Mouse (Mus musculus) cerebellum, postnatal 25 days (tissue): ENCODE results near the gene Fam243.

Source experiments
- DNase-seq, 2 experiments: peaks; one replicate each; pipeline ENCODE4 v3.0.0; 2021; ENCODE audit warnings: mixed read lengths in 2 of 2

The Fam243 gene

DNA sequence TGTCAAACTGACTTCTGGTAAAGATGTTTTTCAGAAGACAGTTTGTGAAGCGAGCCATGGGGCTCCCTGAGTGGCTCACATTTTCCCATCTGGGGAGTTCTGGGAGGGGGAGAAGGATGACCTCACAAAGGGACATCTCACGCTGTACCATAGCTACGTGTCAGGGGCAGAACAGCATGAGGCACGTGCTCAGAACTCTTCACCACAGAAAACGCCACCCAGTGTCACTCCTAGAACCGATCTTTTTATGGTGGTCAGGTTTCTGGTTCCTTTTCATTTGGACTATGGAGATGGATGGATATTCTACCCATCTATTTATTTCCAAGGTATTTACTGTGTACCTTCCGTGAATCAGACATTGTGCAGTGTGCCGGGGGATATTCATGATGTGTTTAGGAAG, at the start of gene Fam243:
TSS of gene Fam243 (minus strand) at position 101 of the 400 bp plus-strand sequence.
- no peak for DNase-seq

DNA sequence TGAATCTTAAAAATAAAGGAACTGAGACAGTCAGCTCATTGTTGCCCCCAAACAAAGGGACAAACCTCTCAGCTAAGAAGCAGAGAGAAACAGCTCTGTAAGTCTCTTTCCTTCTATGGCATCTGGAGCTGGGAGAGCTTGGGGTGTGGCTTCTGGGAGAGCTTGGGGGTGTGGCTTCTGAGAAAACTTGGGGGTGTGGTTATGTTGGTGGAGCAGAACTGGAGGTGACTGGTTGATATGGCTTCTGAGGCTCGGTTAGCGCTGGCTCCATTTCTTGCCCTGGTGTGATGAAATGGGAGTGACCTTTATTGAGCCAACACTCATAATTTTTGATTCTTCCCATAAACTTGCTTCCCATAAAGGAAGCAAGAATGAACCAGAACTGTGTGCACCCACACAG, 48.0 kb upstream of the Fam243 start:
- DNase-seq: no peak

DNA sequence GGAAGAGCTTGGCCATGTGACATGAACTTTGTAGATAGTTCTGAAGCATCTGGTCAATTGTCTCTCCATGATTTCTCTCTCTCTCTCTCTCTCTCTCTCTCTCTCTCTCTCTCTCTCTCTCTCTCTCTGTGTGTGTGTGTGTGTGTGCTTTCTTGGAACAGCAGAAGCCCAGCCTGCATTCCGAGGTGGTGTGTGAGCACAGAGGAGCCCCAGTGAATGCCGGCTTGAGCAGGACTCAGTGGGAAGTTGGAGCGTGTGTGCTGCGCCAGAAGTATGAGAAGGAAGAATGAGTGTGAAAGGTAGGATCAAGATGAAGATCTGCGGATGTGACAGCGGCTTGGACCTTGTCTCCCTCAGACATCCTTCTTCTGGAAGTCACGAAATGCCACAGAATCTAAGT, 44.2 kb upstream of the Fam243 start:
- no peak for DNase-seq

DNA sequence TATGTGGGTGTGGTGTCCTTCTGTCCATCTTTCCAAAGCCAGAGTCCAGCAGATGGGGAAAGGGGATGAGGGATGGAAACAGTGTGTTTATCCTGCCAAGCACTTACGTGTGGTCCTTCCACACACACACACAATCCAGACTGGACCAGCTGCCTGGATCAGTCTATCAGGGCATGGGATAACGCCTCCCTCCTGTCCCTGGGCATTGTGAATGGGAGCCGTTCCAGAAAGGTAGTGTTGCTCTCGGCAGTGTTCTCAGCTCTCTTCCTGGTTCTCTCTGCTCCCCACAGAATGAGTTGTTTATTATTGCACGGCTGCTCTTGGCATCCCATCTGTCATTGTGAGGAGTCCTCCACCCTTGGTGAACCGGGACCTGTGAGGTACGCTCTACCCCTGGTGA, 39.5 kb upstream of the Fam243 start:
- DNase-seq: no peak

DNA sequence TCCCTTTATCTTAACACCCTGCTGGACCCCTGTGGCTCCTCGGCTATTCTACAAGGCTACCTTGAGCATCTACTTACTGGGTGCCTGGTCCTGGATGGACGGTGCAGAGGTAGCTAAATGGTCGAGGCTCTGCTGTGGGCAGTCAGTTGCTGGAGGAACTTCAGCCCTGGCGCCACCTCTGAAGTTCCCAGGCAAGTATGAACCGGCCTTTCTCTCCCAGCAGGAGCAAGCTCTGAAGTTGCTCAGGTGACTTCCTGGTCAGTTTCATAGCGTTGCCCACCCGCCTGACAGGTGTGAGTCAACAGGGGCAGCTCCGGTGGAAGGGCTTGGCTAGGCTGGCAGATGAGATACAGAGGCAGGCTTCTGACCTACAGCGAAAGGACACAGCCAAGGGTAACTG, 38.0 kb upstream of the Fam243 start, which contains the start of gene Kcne1:
TSS of gene Kcne1 (minus strand) at position 240 of the 400 bp plus-strand sequence.
- no peak for DNase-seq

DNA sequence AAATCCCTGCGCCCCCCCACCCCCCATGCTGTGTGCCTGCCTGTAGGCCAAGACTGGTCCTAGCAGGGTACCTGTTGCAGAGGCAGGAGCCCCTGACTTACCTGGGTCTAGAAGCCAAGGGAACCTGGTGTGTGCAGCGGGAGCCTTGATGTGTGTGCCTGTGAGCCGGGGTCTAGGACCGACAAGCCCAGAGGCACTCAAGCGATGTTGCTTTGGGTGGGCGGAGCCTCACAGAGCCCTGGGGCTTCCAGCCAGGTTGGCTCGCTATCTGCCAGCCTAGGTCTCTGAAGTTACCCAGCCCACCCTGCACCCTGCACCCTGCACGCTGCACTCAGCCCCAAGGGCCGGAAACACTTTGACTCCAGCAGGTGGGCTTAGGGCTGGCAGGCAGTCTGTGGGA, 37.5 kb upstream of the Fam243 start:
- DNase-seq: no peak

DNA sequence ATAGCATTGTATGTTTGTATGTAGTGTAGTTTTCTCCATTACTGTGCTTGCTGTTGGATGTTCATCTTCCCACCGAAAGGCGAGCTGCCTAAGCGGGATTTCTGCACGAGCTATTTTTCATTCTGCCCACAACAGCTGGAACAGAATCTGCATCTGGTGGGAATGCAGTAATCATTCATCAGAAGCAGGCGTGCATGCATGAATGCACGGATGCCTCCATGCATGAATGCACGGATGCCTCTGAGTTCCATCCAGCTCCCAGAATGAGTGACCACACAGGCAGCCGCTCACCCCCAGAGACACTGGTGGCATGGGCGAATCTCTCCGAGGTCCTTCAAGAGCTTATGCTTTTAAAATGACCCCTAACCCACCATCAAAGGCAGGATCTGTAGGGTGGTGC, 36.3 kb upstream of the Fam243 start:
- no peak for DNase-seq

DNA sequence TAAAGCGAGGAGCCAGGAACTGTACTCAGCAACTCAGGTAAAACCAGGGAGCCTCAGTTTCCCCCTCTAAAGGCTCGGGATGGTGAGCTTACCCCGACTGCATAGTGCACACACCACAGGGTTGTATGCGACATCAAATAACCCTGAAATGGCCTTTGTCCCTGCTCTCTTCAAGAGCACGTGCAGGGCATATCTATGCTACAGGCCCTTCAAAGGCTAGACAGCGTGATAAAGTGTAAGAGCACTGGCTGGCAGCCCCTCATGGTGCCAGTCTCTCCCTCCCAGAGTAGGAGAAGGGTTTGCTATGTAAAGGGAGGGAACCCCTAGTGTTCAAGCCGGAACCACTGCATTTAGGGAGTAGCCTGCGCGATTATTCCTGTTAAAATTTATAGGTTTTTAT, 35.8 kb upstream of the Fam243 start:
- no peak for DNase-seq

DNA sequence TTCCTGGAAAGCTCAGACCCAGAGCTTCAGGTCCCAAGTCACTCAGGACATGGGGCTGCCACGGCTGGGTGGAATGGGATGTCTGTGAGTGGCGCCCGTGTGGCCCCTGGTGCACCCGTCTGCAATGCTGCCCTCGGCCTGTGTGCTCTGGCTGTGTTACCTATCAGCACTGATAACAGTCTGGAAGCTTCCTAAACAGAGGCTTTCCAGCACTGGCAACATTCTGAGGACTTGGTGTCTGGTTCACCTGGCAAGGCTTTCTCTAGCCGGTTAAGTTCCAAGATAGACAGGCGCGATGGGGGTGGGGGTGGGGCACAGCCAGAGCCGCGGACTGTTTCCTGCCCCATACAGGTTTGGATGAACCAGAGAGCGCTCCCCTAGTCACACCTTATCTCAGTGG, 34.7 kb upstream of the Fam243 start:
- no peak for DNase-seq

DNA sequence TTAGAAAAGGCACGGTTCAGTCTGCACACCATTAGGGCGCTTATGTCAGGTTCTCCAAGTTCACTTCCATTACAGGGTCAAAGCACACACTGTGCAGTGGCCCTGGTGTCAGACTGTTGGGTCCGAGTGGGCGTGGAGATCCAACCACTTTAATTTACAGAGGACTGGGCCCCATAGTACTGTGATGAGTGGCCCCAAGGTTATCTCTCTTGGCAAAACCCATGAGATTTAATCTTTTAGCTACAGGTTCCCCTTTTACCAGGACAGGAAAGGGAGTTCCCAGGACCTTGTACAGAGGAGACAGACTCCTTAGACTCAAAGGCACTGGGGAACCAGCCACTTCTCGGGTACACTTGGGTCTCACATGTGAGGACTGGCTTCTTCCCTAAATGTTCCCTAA, 34.1 kb upstream of the Fam243 start:
- DNase-seq: no peak

DNA sequence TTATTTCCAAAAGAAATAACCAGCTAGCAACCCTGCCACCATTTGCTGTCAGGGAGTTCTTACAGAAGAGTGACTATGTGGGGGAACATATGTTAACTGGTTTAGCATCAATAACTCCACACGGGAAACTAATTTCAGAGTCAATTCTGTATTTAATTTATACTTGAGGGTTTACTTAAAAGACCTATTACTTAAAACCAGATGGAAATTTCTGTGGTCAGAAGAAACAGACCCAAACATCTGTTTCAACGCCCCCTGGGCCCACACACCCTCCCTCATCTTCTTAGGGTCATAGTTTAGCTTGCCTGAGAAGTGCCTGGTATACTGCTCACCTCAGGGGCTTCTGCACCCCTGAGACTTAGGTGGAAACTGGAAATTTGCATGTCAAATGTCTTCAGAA, 32.7 kb upstream of the Fam243 start:
- DNase-seq: no peak

DNA sequence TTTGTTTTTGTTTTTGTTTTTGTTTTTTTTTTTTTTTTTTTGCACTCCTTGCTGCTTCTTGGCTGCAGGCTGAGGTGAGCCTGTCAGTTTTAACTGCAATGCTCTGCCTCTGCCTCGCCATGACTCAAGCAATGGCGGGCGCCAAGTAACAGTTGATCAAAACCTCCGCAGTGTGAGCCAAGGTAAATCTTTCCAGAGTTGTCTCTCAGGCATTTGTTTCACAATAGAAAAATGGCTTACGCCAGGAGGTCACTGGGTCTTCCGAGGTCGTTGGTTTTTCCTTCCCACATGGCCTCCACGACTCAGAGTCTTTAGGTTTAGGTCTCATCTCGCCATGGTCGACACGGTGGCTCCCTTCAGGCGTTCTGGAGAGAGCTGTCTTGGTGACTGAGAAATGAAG, 32.1 kb upstream of the Fam243 start:
- no peak for DNase-seq

DNA sequence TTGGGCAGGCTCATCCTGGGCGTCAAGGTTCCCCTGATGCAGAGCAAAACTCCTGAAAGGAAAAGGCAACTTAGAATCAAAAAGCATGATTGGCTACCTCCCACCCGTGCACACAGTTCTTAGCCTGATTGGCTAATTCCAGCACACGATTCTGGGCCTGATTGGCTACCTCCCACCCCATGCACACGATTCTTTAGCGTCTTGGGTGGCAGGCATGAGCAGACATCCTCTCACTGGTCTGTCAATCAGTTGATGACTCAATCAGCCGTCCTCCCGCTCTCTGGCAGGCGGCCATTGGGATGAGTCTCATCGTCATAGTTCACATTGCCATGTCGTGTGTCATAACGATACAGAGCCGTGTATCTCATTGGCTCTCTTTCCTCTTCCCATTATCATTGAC, 27.7 kb upstream of the Fam243 start:
- DNase-seq: peak; percentile 52 to 72

DNA sequence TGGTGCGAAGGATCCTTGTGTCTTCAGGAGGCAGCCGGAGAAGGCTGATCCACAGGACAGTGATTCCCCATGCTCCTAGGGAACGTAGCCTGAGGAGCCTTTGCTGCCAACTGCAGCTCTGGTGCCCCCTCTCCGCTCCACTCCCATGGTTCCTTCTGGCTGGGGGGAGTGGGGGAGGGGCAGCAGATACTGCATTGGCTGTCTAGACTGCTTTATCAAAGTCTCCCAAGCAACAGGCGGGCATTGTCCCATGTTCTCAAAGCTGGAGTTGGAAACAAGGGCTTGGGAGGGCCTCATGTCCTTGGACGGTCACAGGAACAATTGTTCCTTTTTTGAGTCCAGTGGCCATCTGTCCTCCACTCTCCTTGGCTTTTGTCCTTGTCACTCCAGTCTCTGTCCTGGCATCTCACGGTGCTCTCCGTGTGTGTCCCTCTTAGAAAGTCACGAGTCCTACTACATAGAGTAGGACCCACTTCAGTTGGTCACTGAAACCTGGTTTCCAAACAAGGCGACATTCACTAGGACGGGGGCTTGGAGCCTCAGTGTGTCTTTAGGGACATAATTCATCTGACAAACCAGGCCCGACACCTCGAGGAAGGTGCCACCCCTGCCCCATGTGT, 25.2 kb upstream of the Fam243 start:
- DNase-seq: no peak

DNA sequence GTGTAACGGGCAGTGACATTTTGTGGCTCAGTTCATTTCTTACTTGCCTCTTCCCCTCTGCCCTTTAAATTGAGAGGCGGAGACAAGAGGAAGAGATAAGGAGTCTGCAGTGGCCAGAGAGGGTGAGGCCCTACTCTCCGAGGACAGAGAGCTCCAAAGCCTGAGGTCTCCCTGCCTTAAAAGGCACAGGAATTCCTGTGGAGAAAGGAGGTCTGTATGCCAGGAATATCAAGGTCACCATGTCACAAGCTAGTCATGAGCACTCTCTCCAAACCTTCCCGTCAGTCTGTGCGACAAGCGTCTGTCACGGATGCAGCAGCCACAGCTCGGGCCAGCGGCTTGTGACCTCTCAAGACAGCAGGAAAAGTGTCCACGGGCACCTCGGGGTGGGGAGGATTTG, 23.9 kb upstream of the Fam243 start:
- no peak for DNase-seq

DNA sequence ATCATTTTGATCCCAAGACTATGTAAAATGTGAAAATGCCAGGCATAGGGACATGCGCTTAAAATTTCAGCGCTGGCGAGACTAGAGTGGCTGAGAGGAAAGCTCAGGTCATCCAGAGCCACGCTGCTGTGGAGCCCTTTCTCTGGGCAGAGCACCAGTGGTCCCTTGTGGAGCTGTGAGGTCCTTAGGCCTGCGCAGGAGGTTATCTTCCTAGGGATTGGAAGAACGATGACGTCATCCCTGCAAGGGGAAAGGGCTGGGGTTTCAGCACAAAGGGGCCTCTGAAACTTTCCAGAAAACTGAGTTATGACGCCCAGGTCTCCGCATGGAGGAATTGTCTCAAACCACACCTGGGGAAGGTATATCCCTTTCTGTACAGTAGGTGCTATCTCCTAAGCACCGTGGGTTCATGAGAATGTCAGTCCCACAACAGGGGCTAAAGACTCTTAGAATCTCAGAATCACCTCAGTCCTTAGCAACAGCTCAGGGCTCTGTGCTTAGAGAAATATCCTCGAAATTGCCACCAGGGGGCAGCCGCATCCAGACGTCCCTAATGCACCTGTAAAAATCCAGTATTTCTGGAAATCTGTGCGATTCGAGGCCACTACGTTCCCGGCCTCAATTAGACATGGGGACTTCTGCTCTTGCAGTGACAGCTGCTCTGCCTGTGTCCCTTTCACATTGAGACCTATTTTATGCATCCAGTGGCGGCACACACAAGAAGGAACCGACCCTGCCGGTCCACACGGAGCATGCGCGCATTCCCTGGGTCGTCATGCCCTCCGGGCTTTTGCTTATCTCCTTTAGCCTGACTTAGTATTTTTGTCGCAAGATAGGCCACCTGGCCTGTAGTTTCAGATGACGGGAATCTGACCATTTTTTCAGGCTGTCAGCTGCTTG, 19.6 kb upstream of the Fam243 start:
- peak; percentile 84 to 86 for DNase-seq

DNA sequence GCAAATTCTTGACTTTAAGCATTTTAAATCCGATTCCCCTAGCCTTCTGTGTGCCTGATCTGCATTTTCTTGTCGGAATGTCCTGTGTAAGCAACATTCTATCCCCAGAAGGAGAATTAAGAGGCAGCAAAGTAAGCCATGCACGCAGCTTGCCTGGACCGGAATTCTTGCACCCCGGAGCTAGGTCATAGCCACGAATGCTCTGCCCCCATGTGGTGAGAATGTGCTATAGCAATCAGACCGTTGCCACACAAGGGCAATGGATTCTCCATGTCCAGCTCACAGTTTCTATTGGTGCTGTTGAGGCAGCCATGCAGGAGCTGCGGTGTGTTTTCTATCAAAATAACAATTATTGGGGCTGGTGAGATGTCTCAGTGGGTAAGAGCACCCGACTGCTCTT, 15.0 kb upstream of the Fam243 start:
- DNase-seq: peak; percentile 83 to 90

DNA sequence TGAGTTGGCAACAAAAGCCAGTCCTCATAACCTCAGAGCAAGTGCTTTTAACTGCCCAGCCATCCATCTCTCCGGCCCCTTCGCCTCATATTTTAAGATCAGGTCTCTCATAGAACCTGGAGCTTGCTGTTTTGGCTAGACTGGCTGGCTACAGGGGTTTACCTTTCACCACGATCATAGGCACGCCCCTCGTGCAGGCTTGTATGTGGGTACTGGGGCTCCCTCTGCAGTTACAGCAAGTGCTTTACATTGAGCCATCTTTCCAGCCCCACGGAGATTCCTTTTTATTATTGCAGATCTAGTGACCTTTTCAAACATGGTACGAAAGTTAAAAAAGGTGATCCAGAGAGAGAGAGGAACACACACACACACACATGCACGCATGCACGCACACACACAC, 13.4 kb upstream of the Fam243 start:
- DNase-seq: no peak

DNA sequence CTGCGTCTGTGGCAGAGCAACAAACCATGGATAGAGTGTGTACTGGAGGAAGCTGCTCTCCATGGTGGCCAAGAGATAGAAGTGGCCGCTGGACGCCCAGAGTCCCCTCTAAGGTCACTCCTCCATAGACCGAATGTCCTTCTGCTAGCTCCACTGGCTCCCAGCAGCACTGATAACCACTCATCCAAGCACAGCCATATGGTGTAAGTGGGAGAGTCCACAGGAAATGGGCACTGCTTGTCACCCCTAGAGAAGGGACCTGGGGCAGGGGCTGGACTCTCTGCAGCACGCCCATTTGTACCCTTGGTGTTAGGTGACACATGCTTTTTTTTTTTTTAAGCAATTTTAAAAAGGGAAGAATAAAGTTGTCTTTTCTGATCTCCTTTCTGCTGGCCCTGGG, 9.7 kb upstream of the Fam243 start:
- peak; percentile 65 to 67 for DNase-seq

DNA sequence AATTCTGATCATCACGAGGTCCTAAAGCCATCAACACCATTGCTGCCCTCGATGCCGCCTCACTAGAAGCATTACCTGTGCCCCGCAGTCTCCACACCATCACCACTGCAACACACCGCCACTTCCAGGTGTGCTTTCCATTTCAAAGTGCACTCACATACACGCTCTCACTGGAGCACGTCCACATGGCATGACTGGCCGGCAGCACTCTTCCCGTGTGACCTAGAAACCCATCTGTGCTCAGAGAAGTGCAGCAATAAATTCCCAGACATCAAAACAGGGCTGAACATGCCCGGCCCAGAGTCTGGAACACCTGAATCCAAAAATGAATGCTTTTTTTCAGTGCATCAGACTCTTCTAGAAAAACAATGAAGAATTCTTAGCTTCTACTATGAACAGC, 6.7 kb upstream of the Fam243 start:
- DNase-seq: peak; percentile 70 to 77

DNA sequence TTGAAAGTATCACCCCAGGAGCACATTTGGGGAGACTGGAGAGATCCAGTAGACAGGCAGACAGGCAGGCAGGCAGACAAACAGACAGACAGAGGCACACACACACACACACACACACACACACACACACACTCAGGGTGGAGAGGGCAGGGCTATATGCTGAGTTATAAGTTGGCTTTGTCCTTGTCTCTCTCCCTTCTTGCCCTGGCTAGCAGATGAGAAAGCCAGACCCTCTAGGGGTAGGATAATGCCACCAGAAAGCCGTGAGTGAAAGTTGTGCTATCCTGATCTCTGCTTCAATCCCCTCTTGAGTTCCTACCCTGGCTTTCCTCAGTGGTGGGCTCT, 3.8 kb upstream of the Fam243 start:
- no peak for DNase-seq

DNA sequence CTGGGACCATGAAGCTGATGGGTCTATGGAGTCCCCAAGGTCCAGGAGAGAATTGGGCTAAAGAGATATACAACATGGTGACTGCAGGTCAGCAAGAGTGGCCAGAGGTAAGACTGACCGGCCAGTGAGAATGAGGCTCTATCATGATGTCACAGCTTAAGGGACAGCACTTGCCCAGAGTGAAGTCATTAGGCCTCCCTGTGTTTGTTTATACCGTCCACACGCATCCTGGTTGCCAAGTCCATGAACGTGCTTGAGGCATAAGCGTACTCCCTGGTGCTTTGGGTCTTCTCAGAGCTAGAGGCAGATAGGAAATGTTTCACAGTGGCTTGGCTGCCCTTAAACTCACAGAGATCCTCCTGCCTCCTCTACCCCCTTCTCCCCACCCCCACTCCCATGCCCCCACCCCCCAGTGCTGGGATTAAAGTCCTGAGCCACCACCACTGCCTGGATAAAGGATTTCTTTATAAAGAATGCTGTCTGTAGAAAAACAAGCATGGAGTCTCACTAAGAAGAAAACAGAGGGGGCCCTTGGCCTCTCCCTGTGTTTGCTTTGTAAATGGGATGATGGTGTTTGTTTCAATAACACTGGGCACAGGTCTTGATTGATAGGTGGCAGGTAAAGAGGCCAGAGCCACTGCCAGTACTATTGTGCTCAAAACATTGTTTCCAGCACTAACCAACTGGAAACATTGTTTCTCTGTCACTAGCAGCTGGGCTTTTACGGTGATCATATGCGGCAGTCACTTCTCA, 3.2 kb upstream of the Fam243 start:
- DNase-seq: no peak

DNA sequence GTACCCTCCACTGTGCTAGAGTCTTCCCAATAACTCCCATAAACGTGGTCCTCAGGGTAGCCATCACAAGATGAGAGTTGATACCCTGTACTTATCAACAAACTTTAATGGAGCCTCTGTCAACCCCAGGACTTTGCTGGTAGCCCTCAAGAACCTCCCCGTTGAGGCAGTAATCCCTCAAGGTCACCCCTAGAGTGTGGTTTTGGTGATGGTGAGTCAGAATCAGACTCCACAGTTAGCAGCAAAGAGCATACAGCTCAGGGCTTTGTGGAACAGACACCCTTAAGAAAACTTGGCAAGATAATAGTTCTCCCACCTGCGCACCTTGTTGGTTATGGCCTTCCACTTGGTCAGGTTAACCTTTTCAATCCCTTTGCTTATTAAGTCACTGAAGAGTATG, 880 bp downstream of the Fam243 start:
- no peak for DNase-seq
